Mouse (Mus musculus): ENCODE data around the gene Fbxo17.
A peak's percentile ranks its signal among the peaks of the same experiment; 100 is the strongest.

Fbxo17 gene

DNA sequence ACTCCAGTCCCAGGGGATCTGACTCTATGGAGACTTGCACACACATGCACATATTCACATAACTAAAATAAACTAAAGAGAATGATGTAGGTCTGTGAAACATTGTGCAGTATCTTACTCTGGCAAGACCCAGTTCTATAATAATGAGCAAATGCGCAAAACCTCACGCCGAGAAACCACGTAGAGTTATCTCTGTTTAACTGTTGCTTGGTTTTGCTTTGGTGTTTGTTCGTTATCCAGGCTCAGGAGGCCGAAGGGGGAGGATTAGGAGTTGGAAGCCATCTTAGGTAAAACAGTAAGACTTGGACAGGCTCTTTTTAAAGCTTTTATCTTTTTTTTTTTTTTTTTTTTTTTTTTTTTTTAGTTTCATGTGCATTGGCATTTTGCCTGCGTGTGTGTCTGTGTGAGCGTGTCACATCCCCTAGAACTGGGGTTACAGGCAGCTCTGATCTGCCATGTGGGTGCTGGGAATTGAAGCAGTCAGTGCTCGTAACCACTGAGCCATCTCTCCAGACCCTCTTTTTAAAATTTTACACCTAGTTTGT, 52.9 kb downstream of the Fbxo17 start:
- DNase-seq = no peak

DNA sequence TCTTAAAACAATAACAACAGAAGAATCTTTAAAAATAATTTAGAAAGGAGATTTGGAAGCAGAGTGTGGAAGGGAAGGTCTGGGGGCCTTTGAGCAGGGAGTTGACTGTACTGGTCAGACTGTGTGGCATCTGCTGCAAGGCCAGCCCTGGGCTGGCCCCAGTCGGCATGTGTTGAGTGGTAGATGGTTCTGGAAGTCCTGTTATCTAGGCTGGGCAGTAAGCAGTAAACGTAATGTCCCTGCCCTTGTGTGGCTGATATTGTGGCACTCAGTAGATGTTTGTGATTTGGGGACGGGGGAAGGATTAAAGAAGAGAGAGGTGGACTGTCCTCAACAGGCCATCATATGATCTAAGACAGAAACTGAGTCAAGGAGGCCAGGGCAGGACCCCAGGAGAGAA, 53.7 kb downstream of the Fbxo17 start:
- DNase-seq = no peak

DNA sequence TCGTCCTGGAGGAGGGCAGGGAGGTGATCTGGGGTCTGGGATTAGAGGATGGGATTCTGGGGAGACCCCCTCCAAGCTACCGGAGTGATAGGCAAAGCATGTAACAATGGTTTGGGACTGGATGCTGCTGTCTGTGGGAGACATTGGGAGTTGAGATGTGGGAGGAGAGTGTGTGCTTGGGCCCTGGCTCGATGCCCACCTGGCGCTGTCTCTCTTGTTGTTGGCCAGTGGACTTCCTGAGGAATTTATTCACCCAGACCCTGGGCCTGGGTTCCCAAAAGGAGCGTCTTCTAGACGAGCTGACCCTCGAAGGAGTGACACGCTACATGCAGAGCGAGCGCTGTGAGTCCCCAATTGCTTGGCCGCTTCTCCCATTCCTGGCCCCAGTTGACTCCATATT, 55.3 kb downstream of the Fbxo17 start:
- no peak for DNase-seq

DNA sequence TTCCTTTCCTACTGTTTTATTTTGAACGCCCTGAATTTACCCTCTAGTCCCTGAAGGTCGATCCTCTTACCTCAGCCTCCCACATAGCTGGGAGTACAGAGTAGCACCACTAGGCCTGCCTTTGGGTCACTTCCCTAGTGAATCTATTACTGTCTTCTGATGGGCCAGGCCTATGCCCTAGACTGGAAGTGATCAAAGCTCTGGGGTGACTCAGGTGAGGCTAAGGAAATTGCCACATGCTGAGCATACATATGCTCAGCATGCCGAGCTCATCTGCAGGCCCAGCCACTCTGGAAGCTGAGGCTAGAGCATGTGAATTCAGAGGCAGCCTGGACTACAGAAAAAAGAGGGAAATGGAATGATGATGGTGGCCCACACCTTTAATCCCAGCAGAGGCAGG, 56.6 kb downstream of the Fbxo17 start:
- DNase-seq = no peak

DNA sequence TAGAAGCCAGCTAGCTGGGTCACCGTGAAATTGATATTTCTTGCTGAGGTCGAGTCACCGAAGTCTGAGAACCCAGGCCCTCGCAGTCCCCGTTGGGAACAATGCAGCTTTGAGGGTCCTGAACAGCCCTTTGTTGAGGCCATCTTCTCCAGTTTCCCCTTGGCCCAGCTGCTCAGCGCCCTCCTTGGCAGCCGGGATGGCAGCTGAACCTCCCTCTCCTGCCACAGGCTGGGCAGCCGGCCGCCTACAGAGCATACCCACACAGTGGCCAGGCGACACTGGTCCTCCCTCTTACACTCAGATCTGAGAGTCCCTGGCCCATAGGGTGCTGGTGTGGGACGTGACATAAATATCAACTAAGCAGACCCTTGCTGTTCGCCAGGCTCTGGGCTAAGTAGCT, 57.6 kb downstream of the Fbxo17 start:
- DNase-seq = no peak

DNA sequence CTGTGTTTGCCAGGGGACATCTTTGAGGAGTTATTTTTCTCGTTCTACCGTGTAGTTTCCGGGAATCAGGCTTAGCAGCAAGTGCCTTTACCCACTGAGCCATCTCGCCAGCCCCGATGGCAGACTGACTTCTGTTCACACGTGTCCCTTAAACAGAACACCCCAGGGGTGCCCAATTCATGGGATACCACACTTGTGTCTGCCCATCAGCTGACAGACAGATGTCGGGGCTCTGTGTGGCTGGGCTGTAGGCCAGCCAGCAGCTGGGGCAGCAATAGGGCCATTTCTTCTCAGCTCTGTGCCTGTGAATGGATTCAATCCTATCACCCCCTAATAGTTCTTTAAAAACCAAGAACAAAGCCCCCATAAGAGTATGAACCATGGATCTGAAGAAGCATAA, 58.5 kb downstream of the Fbxo17 start:
- no peak for DNase-seq

DNA sequence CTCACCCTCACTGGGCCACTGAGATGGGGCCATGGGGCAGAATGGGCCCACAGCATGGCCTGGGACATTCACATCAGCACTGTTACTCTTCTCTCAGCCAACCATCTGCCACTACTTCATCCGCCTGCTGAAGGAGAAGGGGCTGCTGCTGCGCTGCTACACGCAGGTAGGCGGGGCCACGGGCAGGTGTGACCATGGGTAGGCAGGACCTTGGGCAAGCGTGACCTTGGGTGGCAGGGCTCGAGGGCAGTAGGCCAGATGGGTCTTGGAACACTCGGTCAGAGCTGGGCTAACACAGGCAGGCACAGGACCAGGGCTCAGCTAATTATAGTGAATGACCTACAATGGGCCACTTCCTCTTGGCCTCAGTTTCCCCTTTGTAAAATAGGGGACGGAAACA, 62.2 kb downstream of the Fbxo17 start:
- DNase-seq = no peak

DNA sequence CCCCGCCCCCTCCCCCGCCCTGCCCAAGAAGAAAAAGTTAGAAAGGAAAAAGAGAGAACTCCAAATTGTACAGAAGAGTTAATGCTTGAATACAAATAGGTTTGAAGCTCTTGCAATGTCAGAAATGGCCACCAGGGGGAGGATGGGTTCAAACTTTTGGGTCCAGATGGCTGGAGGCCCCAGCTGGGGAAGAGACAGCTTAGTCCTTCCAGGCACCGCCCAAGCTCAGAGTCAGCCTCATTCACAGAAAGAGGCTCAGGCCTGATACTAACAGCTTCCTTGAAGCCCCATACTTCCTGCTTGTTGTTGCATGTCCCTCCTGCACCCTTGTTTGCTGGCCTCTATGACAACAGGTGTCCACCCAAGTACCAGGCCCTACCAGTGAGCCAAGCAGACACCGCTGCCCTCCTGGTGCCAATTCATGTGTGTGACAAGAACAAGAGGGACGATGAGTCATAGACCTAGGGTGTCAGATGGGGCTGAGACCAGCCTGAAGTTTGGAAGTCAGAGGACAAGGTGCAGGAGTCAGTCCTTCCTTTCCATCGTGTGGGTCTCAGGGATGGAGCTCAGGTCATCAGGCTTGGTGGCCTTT, 63.6 kb downstream of the Fbxo17 start:
- peak; percentile 93 for DNase-seq

DNA sequence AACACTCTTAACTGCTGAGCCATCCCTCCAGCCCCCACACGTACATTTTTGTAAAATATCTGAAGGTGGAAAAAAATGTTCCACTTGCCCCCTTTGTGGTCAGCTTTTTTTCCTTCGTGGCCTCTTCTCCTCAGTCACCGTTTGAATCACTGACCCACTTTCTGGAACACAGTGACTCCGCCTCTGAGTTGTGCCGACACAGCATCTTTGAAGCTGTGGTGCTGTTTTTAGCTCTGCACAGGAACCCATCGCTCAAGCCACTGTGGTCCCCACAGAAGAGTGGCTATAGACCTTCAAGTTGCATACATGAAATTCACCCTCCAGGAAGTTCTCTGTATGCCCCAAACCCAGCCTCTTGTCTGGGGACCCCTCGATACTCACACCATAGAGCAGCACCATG, 64.3 kb downstream of the Fbxo17 start:
- DNase-seq = no peak

DNA sequence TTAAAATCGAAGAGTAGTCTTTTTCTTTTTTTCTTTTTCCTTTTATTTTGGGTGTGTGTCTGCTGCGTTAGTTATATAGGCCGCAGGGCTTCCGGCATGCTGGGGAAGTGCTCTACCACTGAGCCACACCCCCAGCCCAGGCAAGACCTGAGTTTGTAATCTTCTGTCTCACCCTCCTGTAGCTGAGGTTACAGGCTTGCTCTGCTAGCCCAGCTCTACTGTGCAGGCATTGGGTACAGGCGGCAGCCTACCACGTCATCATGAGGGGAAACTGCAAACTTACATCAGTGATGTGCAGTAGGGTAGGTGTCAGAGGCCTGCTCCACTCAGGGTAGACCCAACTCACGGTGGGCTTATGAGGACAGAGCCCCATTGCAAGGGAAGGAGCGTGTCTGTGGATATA, 64.7 kb downstream of the Fbxo17 start:
- no peak for DNase-seq

DNA sequence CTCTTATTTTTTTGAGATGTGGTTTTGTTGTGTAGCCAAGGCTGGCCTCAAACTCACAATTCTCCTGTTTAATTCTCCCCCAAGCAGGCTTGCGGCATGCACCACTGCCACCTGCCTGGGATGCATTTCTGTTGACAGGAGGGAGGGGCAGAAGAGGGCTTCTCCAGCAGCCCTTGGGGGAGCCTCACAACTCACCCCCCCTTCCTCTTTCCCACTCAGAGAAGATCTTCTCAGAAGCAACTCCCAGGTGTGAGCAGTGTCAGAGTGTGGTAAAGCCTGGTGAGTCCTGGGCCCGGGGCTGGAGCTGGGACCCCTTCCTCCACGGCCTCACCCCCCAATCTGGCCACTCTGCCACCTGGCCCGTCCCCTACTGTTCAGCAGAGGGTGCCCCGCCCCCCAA, 68.6 kb downstream of the Fbxo17 start:
- DNase-seq = no peak
